Mouse (Mus musculus) cerebellum, adult 18-20 months (tissue): Measurements from ENCODE around the gene Tacr1.
A peak's percentile ranks its signal among the peaks of the same experiment; 100 is the strongest.

Source experiments
- DNase-seq, 2 experiments: peaks; one replicate each; pipeline ENCODE4 v3.0.0; 2021

The Tacr1 gene

GRCm38 (mm10) chr6:82525107-82525867 lies 123.2 kb downstream of the Tacr1 start:
- DNase-seq = no peak

GRCm38 (mm10) chr6:82528631-82529030 lies 126.5 kb downstream of the Tacr1 start:
- no peak for DNase-seq

GRCm38 (mm10) chr6:82536641-82537040 lies 134.5 kb downstream of the Tacr1 start:
- DNase-seq = no peak

DNA sequence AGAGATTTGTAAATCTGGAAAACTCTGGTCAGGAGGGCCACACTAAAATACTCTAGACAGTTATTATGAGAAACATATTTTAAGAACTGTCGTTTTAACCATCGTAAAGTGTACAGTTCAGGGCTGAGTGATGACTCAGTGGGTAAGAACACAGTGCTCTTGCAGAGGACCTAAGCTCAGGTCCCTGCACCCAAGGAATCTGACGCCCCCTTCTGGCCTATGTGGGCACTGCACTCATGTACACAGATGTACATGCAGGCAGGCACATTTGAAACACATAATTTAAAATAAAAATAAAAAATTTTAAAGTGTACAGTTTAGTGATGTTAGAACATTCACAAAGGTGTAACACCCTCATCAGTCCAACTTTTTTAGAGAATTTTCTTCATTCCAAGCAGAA lies 147.1 kb downstream of the Tacr1 start:
- DNase-seq = no peak

DNA sequence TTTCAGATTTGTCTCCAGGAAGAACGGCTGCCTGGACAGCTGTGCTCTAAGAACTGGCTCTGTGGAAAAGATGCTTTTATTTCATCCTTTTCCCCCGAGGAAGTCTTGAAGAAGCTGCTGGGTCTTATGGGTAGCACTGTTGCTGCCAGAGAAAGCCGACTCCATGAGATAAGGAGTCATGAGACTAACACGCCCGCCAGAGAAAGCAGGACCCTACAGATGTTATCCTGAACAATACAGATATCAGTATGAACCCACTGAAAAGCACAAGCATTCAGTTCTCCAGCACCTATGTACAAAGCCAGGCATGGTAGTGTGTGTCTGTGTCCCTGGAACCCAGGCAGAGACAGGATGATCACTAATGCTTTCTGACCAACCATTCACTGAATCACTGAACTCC lies 173.3 kb downstream of the Tacr1 start:
- DNase-seq = no peak

DNA sequence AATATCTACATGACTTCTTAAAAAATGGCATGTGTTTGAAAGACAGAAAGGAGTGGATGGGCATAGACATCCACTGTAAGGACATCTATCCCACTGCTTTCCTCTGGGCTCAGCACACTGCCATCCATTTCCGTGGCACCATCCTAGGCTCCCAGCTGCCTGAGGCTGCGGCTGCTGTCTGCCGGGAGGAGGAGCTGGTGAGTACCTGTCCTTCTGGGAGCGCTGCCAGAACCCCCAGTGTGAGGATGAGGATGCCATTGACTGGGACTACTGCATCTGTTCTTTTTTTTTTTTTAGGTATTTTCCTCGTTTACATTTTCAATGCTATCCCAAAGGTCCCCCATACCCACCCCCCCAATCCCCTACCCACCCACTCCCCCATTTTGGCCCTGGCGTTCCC lies 183.3 kb downstream of the Tacr1 start:
- DNase-seq = no peak

GRCm38 (mm10) chr6:82589387-82589786 lies 187.3 kb downstream of the Tacr1 start:
- peak in 1 of 2 experiments; percentile 2 for DNase-seq

DNA sequence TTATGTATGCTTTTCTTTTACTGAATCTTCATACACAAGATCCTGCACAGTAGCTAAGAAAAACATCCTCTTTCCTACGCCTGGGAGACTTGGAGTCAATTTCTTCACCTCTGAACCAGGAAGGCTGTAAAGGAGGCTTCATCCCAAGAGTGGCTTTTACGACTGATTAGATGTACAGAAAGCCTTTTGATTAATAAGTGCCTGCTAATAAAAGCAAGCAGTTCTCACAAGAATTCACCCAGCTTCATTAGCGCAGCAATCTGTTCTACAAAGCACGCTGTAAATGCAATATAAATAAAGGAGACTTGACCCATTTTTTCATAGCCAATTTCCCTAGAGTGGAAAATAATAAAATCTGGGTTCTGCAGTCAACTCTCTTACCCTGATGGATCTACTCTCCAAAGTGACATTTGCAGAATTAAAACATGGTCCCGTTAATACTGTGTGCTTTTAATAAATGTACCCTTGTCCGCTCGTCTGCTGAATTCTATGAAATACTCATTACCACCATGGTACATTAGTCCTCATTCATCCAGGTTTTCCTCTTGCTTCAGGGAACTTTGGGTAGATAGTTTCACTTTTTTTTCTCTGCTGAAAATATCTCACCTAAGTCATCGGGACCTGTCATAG lies 193.4 kb downstream of the Tacr1 start:
- DNase-seq = no peak

DNA sequence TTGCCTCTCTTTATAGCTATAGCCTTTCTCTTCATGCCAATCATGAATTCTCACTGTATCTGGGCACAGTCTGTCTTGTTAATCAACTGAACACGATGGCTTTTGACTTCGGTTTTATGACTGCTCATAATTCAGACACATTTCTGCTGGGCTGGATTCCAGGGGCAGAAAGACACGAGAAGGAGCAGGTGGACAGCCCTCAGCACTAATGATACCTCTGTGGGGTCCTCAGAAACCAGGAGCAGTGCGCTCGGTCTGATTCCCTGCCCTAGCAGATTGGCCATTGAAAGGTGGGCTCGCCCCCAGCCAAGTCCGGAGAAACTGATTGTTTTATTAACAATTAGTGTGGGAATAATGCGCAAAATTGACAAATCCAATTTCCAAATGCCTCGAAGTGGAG lies 201.1 kb downstream of the Tacr1 start:
- DNase-seq = no peak

DNA sequence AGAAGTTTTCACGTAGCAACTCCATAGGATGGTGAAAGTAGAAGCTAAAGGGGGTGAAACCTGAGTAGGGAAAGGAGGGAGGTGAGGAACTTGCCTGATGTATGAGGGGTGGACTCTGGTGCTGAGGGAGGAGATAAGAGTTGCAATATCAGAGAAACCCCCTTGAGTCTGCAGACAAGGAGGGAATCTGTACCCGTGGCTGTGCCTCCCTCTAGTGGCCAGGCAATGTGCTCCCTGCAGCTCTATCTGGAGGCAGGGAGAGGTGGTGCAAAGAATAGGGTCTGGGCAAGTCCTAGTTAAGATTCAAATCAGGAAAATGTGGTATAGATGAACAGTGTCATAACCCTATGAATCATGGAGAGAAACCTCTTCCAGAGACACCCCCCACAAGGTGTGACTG lies 201.5 kb downstream of the Tacr1 start:
- DNase-seq = peak; percentile 18 to 33

GRCm38 (mm10) chr6:82604791-82605190 lies 202.7 kb downstream of the Tacr1 start:
- no peak for DNase-seq

GRCm38 (mm10) chr6:82608756-82609155 lies 206.6 kb downstream of the Tacr1 start:
- no peak for DNase-seq

GRCm38 (mm10) chr6:82609339-82609926 lies 207.3 kb downstream of the Tacr1 start:
- no peak for DNase-seq
